Mouse (Mus musculus): ENCODE measurements at regions not wholly inside any gene's neighbourhood (a gene's known extent, or its start where the extent isn't known, plus 50 kb on each side); places are given as distances from the start of the nearest gene placed in this dataset.

GRCm38 (mm10) chr4:64335814-64336213, 289.0 kb upstream of the Tnc start:
- no peaks in the 10 kb centered on the region for H3K4me1 ChIP-seq
- DNase-seq (ENCODE audit: low spot score) = no peak
- H3K27me3 ChIP-seq (ENCODE audit: low read depth, poor library complexity, severe bottlenecking) = no peaks in the 10 kb centered on the region
- H3K36me3 ChIP-seq = no peaks in the 10 kb centered on the region
- H3K27ac ChIP-seq (replicated peaks) = no peak overlapping the region
- 73% methylated on average over 2 of the region's 2 CpGs for WGBS
- no peaks in the 10 kb centered on the region for H3K9me3 ChIP-seq (replicated peaks)
- no peak overlapping the region for H3K4me3 ChIP-seq

- Histone ChIP-seq H3K9me3 (replicated peaks) (no peaks in the 10 kb centered on the region), H3K36me3 (no peaks in the 10 kb centered on the region), H3K4me1 (peaks cover 6% of the 10 kb centered on the region), H3K4me3 (no peak overlapping the region), H3K27ac (replicated peaks) (no peak overlapping the region), H3K27me3 (ENCODE audit: low read depth, poor library complexity, severe bottlenecking) (no peaks in the 10 kb centered on the region)
- no peak for DNase-seq (ENCODE audit: low spot score)
- 55% methylated on average over 3 of the region's 3 CpGs for WGBS
Measured at GRCm38 (mm10) chr4:64330213-64330612, 283.4 kb upstream of the Tnc start.

GRCm38 (mm10) chr4:64324391-64324790, 277.6 kb upstream of the Tnc start:
- 85% methylated on average over 3 of the region's 3 CpGs for WGBS
- no peak for DNase-seq (ENCODE audit: low spot score)
- H3K4me3 ChIP-seq = no peak overlapping the region
- H3K27me3 ChIP-seq (ENCODE audit: low read depth, poor library complexity, severe bottlenecking) = no peaks in the 10 kb centered on the region
- no peaks in the 10 kb centered on the region for H3K9me3 ChIP-seq (replicated peaks)
- no peaks in the 10 kb centered on the region for H3K36me3 ChIP-seq
- H3K27ac ChIP-seq (replicated peaks) = no peak overlapping the region
- no peaks in the 10 kb centered on the region for H3K4me1 ChIP-seq

- WGBS = 77% methylated on average over 3 of the region's 3 CpGs
- no peaks in the 10 kb centered on the region for H3K4me1 ChIP-seq
- no peak for DNase-seq (ENCODE audit: low spot score)
- no peaks in the 10 kb centered on the region for H3K27me3 ChIP-seq (ENCODE audit: low read depth, poor library complexity, severe bottlenecking)
- H3K27ac ChIP-seq (replicated peaks) = no peak overlapping the region
- no peak overlapping the region for H3K4me3 ChIP-seq
- H3K9me3 ChIP-seq (replicated peaks) = no peaks in the 10 kb centered on the region
- H3K36me3 ChIP-seq = no peaks in the 10 kb centered on the region
Measured at GRCm38 (mm10) chr4:64316553-64317347, 269.9 kb upstream of the Tnc start.

- Histone ChIP-seq H3K36me3 (no peaks in the 10 kb centered on the region), H3K9me3 (replicated peaks) (no peaks in the 10 kb centered on the region), H3K4me1 (no peaks in the 10 kb centered on the region), H3K27ac (replicated peaks) (no peak overlapping the region), H3K27me3 (ENCODE audit: low read depth, poor library complexity, severe bottlenecking) (no peaks in the 10 kb centered on the region), H3K4me3 (no peak overlapping the region)
- WGBS = 87% methylated on average over 2 of the region's 2 CpGs
- no peak for DNase-seq (ENCODE audit: low spot score)
Measured at GRCm38 (mm10) chr4:64296941-64297340, 250.1 kb upstream of the Tnc start.

GRCm38 (mm10) chr4:64282471-64282870, 235.7 kb upstream of the Tnc start:
- Histone ChIP-seq H3K9me3 (replicated peaks) (no peaks in the 10 kb centered on the region), H3K27me3 (ENCODE audit: low read depth, poor library complexity, severe bottlenecking) (no peaks in the 10 kb centered on the region), H3K27ac (replicated peaks) (no peak overlapping the region), H3K36me3 (no peaks in the 10 kb centered on the region), H3K4me1 (no peaks in the 10 kb centered on the region), H3K4me3 (no peak overlapping the region)
- WGBS = 76% methylated on average over 1 of the region's 1 CpGs
- no peak for DNase-seq (ENCODE audit: low spot score)

- WGBS = 74% methylated on average over 2 of the region's 2 CpGs
- H3K27me3 ChIP-seq (ENCODE audit: low read depth, poor library complexity, severe bottlenecking) = no peaks in the 10 kb centered on the region
Measured at GRCm38 (mm10) chr4:64276980-64277379, 230.2 kb upstream of the Tnc start.

GRCm38 (mm10) chr4:64274291-64274960, 227.6 kb upstream of the Tnc start:
- 94% methylated on average over 3 of the region's 3 CpGs for WGBS
- DNase-seq (ENCODE audit: low spot score) = no peak
- no peak overlapping the region for H3K27ac ChIP-seq (replicated peaks)

More at GRCm38 (mm10) chr4:64276980-64277379, 230.2 kb upstream of the Tnc start:
- Histone ChIP-seq H3K4me3 (no peak overlapping the region), H3K4me1 (no peaks in the 10 kb centered on the region), H3K9me3 (replicated peaks) (no peaks in the 10 kb centered on the region), H3K36me3 (no peaks in the 10 kb centered on the region), H3K27ac (replicated peaks) (no peak overlapping the region)
- DNase-seq (ENCODE audit: low spot score) = no peak

GRCm38 (mm10) chr4:64269846-64270245, 223.0 kb upstream of the Tnc start:
- no peak overlapping the region for H3K27ac ChIP-seq (replicated peaks)
- WGBS = 71% methylated on average over 5 of the region's 5 CpGs
- H3K4me1 ChIP-seq = no peaks in the 10 kb centered on the region

More at GRCm38 (mm10) chr4:64274291-64274960, 227.6 kb upstream of the Tnc start:
- no peaks in the 10 kb centered on the region for H3K27me3 ChIP-seq (ENCODE audit: low read depth, poor library complexity, severe bottlenecking)
- H3K36me3 ChIP-seq = no peaks in the 10 kb centered on the region
- no peaks in the 10 kb centered on the region for H3K4me1 ChIP-seq
- no peaks in the 10 kb centered on the region for H3K9me3 ChIP-seq (replicated peaks)
- H3K4me3 ChIP-seq = no peak overlapping the region

GRCm38 (mm10) chr4:64269117-64269516, 222.3 kb upstream of the Tnc start:
- Histone ChIP-seq H3K27me3 (ENCODE audit: low read depth, poor library complexity, severe bottlenecking) (no peaks in the 10 kb centered on the region), H3K4me3 (no peak overlapping the region), H3K27ac (replicated peaks) (no peak overlapping the region), H3K4me1 (no peaks in the 10 kb centered on the region), H3K36me3 (no peaks in the 10 kb centered on the region), H3K9me3 (replicated peaks) (no peaks in the 10 kb centered on the region)
- WGBS = 87% methylated on average over 2 of the region's 2 CpGs
- DNase-seq (ENCODE audit: low spot score) = no peak

More at GRCm38 (mm10) chr4:64269846-64270245, 223.0 kb upstream of the Tnc start:
- H3K36me3 ChIP-seq = no peaks in the 10 kb centered on the region
- no peak overlapping the region for H3K4me3 ChIP-seq
- H3K27me3 ChIP-seq (ENCODE audit: low read depth, poor library complexity, severe bottlenecking) = no peaks in the 10 kb centered on the region
- no peaks in the 10 kb centered on the region for H3K9me3 ChIP-seq (replicated peaks)
- no peak for DNase-seq (ENCODE audit: low spot score)

GRCm38 (mm10) chr4:64260473-64260872, 213.7 kb upstream of the Tnc start:
- no peaks in the 10 kb centered on the region for H3K27me3 ChIP-seq (ENCODE audit: low read depth, poor library complexity, severe bottlenecking)

GRCm38 (mm10) chr4:64260188-64260444, 213.3 kb upstream of the Tnc start:
- H3K36me3 ChIP-seq = no peaks in the 10 kb centered on the region
- H3K4me1 ChIP-seq = no peaks in the 10 kb centered on the region
- DNase-seq (ENCODE audit: low spot score) = no peak
- no peaks in the 10 kb centered on the region for H3K27me3 ChIP-seq (ENCODE audit: low read depth, poor library complexity, severe bottlenecking)
- H3K4me3 ChIP-seq = no peak overlapping the region
- H3K9me3 ChIP-seq (replicated peaks) = no peaks in the 10 kb centered on the region
- no peak overlapping the region for H3K27ac ChIP-seq (replicated peaks)

More at GRCm38 (mm10) chr4:64260473-64260872, 213.7 kb upstream of the Tnc start:
- Histone ChIP-seq H3K27ac (replicated peaks) (no peak overlapping the region), H3K4me3 (no peak overlapping the region), H3K36me3 (no peaks in the 10 kb centered on the region), H3K4me1 (no peaks in the 10 kb centered on the region), H3K9me3 (replicated peaks) (no peaks in the 10 kb centered on the region)
- no peak for DNase-seq (ENCODE audit: low spot score)

GRCm38 (mm10) chr4:64259348-64260187, 212.8 kb upstream of the Tnc start:
- WGBS = 90% methylated on average over 6 of the region's 6 CpGs
- Histone ChIP-seq H3K4me1 (no peaks in the 10 kb centered on the region), H3K27me3 (ENCODE audit: low read depth, poor library complexity, severe bottlenecking) (no peaks in the 10 kb centered on the region), H3K4me3 (no peak overlapping the region), H3K36me3 (no peaks in the 10 kb centered on the region), H3K27ac (replicated peaks) (no peak overlapping the region), H3K9me3 (replicated peaks) (no peaks in the 10 kb centered on the region)
- DNase-seq (ENCODE audit: low spot score) = no peak

Data from midbrain, embryonic 10.5 days (tissue).